Mouse (Mus musculus) urinary bladder, postnatal 4 days (tissue): ENCODE data around the gene Tubgcp6.
A peak's percentile ranks its signal among the peaks of the same experiment; 100 is the strongest.

ENCODE experiments used
- DNase-seq, 2 experiments: peaks; one replicate each; pipeline ENCODE4 v3.0.0; 2021 to 2022; ENCODE audit warnings: low spot score in 2 of 2

Gene Tubgcp6

GRCm38 (mm10) chr15:89141905-89142304 lies 19.0 kb upstream of the Tubgcp6 start:
- no peak for DNase-seq

- DNase-seq, result no peak
Observed at GRCm38 (mm10) chr15:89141443-89141842, 18.5 kb upstream of the Tubgcp6 start.

- no peak for DNase-seq
Observed at GRCm38 (mm10) chr15:89140659-89141252, 17.8 kb upstream of the Tubgcp6 start, which contains the start of gene Mapk12. Mapk12 (minus strand) TSS chr15:89140703.

- no peak for DNase-seq
Observed at GRCm38 (mm10) chr15:89140048-89140658, 17.2 kb upstream of the Tubgcp6 start.

- no peak for DNase-seq
Observed at GRCm38 (mm10) chr15:89138531-89138930, 15.6 kb upstream of the Tubgcp6 start.

GRCm38 (mm10) chr15:89138046-89138405 lies 15.1 kb upstream of the Tubgcp6 start:
- no peak for DNase-seq

- DNase-seq, result no peak
Observed at GRCm38 (mm10) chr15:89137378-89138045, 14.6 kb upstream of the Tubgcp6 start.

GRCm38 (mm10) chr15:89136461-89137155 lies 13.7 kb upstream of the Tubgcp6 start:
- no peak for DNase-seq

GRCm38 (mm10) chr15:89131316-89131715 lies 8.4 kb upstream of the Tubgcp6 start:
- no peak for DNase-seq

- no peak for DNase-seq
Observed at GRCm38 (mm10) chr15:89130245-89130644, 7.3 kb upstream of the Tubgcp6 start.

- DNase-seq, result peak; percentile 74 to 80
Observed at GRCm38 (mm10) chr15:89128382-89129350, 5.8 kb upstream of the Tubgcp6 start, which contains the start of gene Hdac10. Hdac10 (minus strand) TSS chr15:89128700.

- DNase-seq, result no peak
Observed at GRCm38 (mm10) chr15:89127364-89127940, 4.5 kb upstream of the Tubgcp6 start.

- no peak for DNase-seq
Observed at GRCm38 (mm10) chr15:89126622-89127021, 3.7 kb upstream of the Tubgcp6 start.

- no peak for DNase-seq
Observed at GRCm38 (mm10) chr15:89125351-89125750, 2.4 kb upstream of the Tubgcp6 start.

- no peak for DNase-seq
Observed at GRCm38 (mm10) chr15:89124312-89124711, 1.4 kb upstream of the Tubgcp6 start.

- DNase-seq, result no peak
Observed at GRCm38 (mm10) chr15:89123595-89123994, 683 bp upstream of the Tubgcp6 start.

GRCm38 (mm10) chr15:89118007-89118406 lies 4.9 kb downstream of the Tubgcp6 start:
- DNase-seq, result no peak

- no peak for DNase-seq
Observed at GRCm38 (mm10) chr15:89110147-89110546, 12.8 kb downstream of the Tubgcp6 start.

GRCm38 (mm10) chr15:89106976-89107375 lies 15.9 kb downstream of the Tubgcp6 start:
- no peak for DNase-seq

- no peak for DNase-seq
Observed at GRCm38 (mm10) chr15:89106073-89106472, 16.8 kb downstream of the Tubgcp6 start.

- DNase-seq, result no peak
Observed at GRCm38 (mm10) chr15:89104425-89104824, 18.5 kb downstream of the Tubgcp6 start.
